Mouse (Mus musculus) hindbrain, embryonic 11.5 days (tissue): ENCODE measurements around the gene Sh3glb2. TPM values are rescaled to one million over a fixed set of nuclear protein-coding genes. Genes with fewer than 3 reads are reported as not detected.

Source experiments
- ATAC-seq: fragments of 200-750 bp; cut with Nextera tagmentation; 2 replicates; pipeline ENCODE4 v1.8.0; 2017; ENCODE audit warnings: mild to moderate bottlenecking, moderate TSS enrichment, moderate library complexity; ENCODE audit not compliant: low FRiP score
- DNase-seq: peaks from one replicate; pipeline ENCODE4 v3.0.0-alpha.2; 2015; ENCODE audit warnings: low spot score
- H3K27ac ChIP-seq: fragments of 300-500 bp; sonication (generic); 2 replicates; pipeline ENCODE4 v1.5.1; 2014; ENCODE audit warnings: mild to moderate bottlenecking, low read depth, low read length
- H3K27me3 ChIP-seq: fragments of 300-500 bp; sonication (generic); 2 replicates; pipeline ENCODE4 v1.6.1; 2014; ENCODE audit warnings: mild to moderate bottlenecking, low read length, moderate library complexity, mixed read lengths; ENCODE audit not compliant: control insufficient read depth, insufficient read depth
- H3K36me3 ChIP-seq: fragments of 300-500 bp; sonication (generic); 2 replicates; pipeline ENCODE4 v1.6.1; 2014; ENCODE audit warnings: mild to moderate bottlenecking, low read length, moderate library complexity, mixed read lengths; ENCODE audit not compliant: control insufficient read depth, insufficient read depth
- H3K4me1 ChIP-seq: fragments of 300-500 bp; sonication (generic); replicated peaks from 2 replicates; pipeline ENCODE4 v1.6.1; 2014; ENCODE audit warnings: low read length, mixed read lengths; ENCODE audit not compliant: control insufficient read depth, insufficient read depth
- H3K4me2 ChIP-seq: fragments of 300-500 bp; sonication (generic); replicated peaks from 2 replicates; pipeline ENCODE4 v1.6.1; 2014; ENCODE audit warnings: mild to moderate bottlenecking, low read depth, low read length
- H3K4me3 ChIP-seq: fragments of 300-500 bp; sonication (generic); 2 replicates; pipeline ENCODE4 v1.5.1; 2014; ENCODE audit warnings: low read depth, low read length
- H3K9ac ChIP-seq: fragments of 300-500 bp; sonication (generic); 2 replicates; pipeline ENCODE4 v1.6.1; 2014; ENCODE audit warnings: low read depth, low read length
- H3K9me3 ChIP-seq: fragments of 300-500 bp; sonication (generic); 2 replicates; pipeline ENCODE4 v1.6.1; 2016; ENCODE audit warnings: low read length; ENCODE audit not compliant: control insufficient read depth
- WGBS: fragments of 180-500 bp; shearing (Covaris S2); extraction: QIAGEN DNeasy Blood & Tissue Kit; methylation state at CpG from one replicate; pipeline ENCODE4 v1.1.7; 2014; 5-methylcytosine and 5-hydroxymethylcytosine counted together
- polyA plus RNA-seq: library from polyadenylated mRNA; unstranded; fragments of >200 nt; fragmentation: Nextera tagmentation; extraction: Ambion mirVana; gene quantifications from 2 replicates; pipeline ENCODE4 v1.2.1, GENCODE M21; 2014

Gene Sh3glb2
- polyA plus RNA-seq, 1 experiment from 2014 or later, result 48.5 TPM

DNA sequence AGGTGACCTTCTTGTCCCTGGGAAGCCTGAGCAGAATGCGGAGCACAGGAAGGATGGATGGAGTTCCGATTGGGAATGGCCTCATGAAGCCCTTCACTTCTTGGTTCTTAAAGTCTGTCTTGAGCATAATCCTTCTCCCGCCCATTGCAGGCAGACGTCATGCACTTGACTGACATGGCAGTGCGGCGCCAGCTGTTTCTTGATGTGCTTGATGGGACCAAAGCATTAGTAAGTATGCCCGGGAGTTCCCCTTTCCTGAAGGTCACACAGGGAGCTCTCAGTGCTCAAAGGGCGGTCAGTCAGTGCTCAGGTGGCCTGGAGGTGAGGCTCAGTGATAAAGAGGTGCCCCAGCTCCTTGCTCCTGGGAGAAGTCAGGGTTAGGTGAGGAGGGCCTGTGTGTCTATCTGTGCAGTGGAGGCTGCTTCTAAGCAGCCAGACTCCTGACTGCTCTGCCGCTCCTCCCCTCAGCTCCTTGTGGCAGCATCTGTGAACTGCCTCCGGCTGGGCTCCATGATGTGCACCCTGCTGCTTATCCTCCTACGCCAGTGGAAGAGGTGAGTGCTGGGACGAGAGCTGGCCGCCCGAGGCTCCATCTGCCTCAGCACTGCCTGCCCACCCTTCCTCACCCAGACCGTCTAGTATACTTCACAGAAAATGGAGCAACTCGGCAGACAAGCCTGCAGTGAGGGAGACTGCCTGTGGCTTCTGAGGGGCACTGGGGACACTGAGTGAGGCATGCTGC, 22.8 kb downstream of the Sh3glb2 start:
- Histone ChIP-seq H3K27me3 (no peaks in the 10 kb centered on the region), H3K4me3 (no peak overlapping the region), H3K27ac (no peak overlapping the region), H3K9ac (no peak overlapping the region), H3K4me1 (no peaks in the 10 kb centered on the region), H3K4me2 (no peak overlapping the region), H3K36me3 (peaks cover 13% of the 10 kb centered on the region), H3K9me3 (no peaks in the 10 kb centered on the region)
- WGBS, result 86% methylated on average over 16 of the region's 16 CpGs
- ATAC-seq (no peak), DNase-seq (no peak)

DNA sequence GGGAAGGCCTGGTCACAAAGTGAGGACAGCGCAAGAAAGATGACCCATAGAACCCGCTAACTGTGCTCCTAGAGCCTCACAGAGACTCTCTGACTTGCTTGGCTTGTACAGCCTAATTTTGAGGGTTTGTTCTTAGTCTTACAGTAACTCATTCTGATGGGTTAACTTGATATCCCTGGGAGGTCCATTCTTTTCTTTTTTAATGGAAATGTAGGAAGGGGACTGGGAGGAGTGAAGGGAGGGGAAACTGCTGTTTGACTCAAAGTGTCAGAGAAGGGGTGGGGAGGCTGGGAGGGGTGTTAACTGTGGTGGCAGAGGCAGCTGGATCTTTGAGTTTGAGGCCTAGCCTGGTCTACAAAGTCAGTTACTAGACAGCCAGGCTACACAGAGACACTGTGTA, 23.8 kb downstream of the Sh3glb2 start:
- no peak for ATAC-seq
- no peak for DNase-seq
- 99% methylated on average over 2 of the region's 2 CpGs for WGBS
- Histone ChIP-seq H3K27ac (no peak overlapping the region), H3K9ac (no peak overlapping the region), H3K4me2 (no peak overlapping the region), H3K27me3 (no peaks in the 10 kb centered on the region), H3K4me1 (no peaks in the 10 kb centered on the region), H3K36me3 (peaks cover 11% of the 10 kb centered on the region), H3K4me3 (no peak overlapping the region), H3K9me3 (no peaks in the 10 kb centered on the region)

DNA sequence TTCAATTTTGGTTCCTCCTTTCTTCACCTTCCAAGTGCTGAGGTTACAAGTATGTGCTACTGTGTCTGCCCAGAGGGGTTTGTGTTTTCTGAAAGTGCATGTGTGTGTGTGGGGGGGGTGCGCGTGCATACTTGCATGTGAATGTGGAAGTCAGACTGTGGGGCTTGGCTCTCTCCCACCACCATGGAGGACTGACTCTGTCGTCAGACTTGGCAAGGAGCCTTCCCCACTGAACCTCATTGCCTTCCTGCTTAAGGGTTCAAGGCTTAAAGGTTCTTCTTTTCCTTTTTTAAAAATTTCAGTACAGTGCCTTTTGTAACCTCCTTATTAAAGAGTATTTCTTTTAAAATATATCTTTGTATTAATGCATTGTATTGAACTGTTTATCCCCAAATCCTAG, 30.3 kb downstream of the Sh3glb2 start:
- 86% methylated on average over 3 of the region's 3 CpGs for WGBS
- H3K27ac ChIP-seq, result no peak overlapping the region

DNA sequence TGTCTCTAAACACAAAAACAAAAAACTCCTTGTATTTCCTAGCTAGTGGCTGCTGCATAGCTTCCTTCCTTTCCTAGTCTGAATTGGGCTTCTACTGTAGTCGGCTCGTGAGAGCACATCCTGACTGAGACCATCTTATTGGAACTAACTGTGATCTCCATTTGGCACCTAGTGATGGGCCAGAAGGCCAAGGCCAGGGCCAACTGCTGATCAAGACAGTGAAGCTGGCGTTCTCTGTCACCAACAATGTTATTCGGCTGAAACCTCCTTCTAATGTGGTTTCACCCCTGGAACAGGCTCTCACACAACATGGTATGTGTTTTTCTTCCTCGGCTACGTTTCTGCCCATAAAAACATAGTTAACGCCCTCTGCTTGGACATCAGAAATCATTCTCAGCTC, 31.9 kb downstream of the Sh3glb2 start:
- no peak overlapping the region for H3K4me3 ChIP-seq
- H3K4me2 ChIP-seq, result no peak overlapping the region
- no peak overlapping the region for H3K27ac ChIP-seq
- ATAC-seq (no peak), DNase-seq (no peak)
- no peak overlapping the region for H3K9ac ChIP-seq
- H3K27me3 ChIP-seq, result no peaks in the 10 kb centered on the region
- peaks cover 12% of the 10 kb centered on the region; the same call in 1 of the 2 replicates for H3K36me3 ChIP-seq
- 93% methylated on average over 7 of the region's 7 CpGs for WGBS
- no peaks in the 10 kb centered on the region for H3K4me1 ChIP-seq
- H3K9me3 ChIP-seq, result no peaks in the 10 kb centered on the region

More for the DNA sequence above, 30.3 kb downstream of the Sh3glb2 start:
- peaks cover 11% of the 10 kb centered on the region for H3K36me3 ChIP-seq
- DNase-seq (no peak), ATAC-seq (no peak)
- no peaks in the 10 kb centered on the region for H3K4me1 ChIP-seq
- H3K27me3 ChIP-seq, result no peaks in the 10 kb centered on the region
- no peak overlapping the region for H3K4me2 ChIP-seq
- no peaks in the 10 kb centered on the region for H3K9me3 ChIP-seq
- H3K9ac ChIP-seq, result no peak overlapping the region
- no peak overlapping the region for H3K4me3 ChIP-seq

DNA sequence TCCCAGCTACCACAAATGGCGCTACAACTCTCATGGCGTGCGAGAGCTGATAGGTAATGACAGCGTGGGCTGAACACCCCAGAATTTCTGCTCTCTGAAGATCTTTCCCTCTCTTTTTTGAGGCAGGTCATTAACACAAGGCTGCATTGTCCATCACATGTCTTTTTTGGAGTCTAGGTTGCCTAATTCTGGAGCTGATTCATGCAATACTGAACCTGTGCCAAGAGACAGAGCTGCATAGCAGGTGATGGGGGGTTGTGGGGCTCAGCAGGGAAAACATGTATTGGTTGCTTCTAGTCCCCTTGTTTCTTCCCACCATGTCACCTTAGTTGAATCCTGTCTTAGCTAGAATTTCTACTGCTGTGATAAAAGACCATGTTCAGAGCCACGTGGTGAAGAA, 33.8 kb downstream of the Sh3glb2 start:
- 91% methylated on average over 5 of the region's 5 CpGs for WGBS
- H3K27me3 ChIP-seq, result no peaks in the 10 kb centered on the region
- no peaks in the 10 kb centered on the region for H3K4me1 ChIP-seq
- no peak overlapping the region for H3K27ac ChIP-seq
- DNase-seq (no peak), ATAC-seq (no peak)
- H3K4me2 ChIP-seq, result no peak overlapping the region
- no peak overlapping the region for H3K4me3 ChIP-seq
- peaks cover 21% of the 10 kb centered on the region; the same call in 1 of the 2 replicates for H3K36me3 ChIP-seq
- H3K9ac ChIP-seq, result no peak overlapping the region
- no peaks in the 10 kb centered on the region for H3K9me3 ChIP-seq

DNA sequence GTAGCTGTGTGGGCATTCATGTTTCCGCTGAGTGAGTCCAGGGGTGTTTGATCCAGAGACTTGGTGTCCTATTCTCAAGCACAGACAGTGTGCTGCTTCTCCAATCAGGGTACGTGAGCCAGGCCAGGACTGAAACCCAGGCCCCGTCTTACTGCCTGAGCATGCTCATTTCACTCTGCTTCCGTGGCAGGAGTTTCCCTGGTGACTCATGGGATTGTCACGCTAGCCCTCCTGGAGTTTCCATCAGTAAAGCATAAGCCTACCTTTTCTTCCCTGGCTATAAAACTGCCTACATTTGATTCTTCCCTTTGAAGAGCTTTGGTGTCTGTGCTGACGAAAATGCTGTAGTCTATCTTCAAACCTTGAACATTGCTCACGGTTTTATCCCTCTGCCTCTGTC, 36.0 kb downstream of the Sh3glb2 start:
- H3K36me3 ChIP-seq, result peaks cover 21% of the 10 kb centered on the region
- H3K4me3 ChIP-seq, result no peak overlapping the region
- H3K4me2 ChIP-seq, result no peak overlapping the region
- H3K4me1 ChIP-seq, result no peaks in the 10 kb centered on the region
- H3K9ac ChIP-seq, result no peak overlapping the region
- WGBS, result 92% methylated on average over 7 of the region's 7 CpGs
- no peaks in the 10 kb centered on the region for H3K9me3 ChIP-seq
- DNase-seq (no peak), ATAC-seq (no peak)
- H3K27ac ChIP-seq, result no peak overlapping the region
- no peaks in the 10 kb centered on the region for H3K27me3 ChIP-seq

DNA sequence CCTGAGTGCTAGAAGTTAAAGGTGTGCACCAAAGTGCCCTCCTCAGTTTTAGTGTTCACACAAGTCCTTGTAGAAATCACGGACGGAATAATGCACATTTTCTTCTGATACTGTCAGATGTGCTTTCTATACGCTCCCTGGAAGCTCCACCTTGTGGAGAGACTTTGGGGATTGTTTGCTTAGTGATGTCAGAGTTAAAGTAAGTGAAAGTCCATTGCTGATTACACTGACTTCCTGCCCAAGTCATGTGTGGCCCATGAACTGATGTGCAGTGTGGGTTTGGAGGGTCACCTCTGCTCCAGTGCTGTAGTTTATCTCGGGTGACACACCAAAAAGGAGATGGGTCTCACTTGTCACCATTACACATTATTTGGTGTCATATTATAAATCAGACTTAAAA, 39.9 kb downstream of the Sh3glb2 start:
- H3K27ac ChIP-seq, result no peak overlapping the region
- WGBS, result 94% methylated on average over 4 of the region's 4 CpGs
- H3K27me3 ChIP-seq, result no peaks in the 10 kb centered on the region
- DNase-seq, result no peak
- no peaks in the 10 kb centered on the region for H3K4me1 ChIP-seq
- no peak overlapping the region for H3K4me2 ChIP-seq
- no peaks in the 10 kb centered on the region for H3K9me3 ChIP-seq
- no peak for ATAC-seq
- H3K4me3 ChIP-seq, result no peak overlapping the region
- peaks cover 27% of the 10 kb centered on the region for H3K36me3 ChIP-seq
- H3K9ac ChIP-seq, result no peak overlapping the region

DNA sequence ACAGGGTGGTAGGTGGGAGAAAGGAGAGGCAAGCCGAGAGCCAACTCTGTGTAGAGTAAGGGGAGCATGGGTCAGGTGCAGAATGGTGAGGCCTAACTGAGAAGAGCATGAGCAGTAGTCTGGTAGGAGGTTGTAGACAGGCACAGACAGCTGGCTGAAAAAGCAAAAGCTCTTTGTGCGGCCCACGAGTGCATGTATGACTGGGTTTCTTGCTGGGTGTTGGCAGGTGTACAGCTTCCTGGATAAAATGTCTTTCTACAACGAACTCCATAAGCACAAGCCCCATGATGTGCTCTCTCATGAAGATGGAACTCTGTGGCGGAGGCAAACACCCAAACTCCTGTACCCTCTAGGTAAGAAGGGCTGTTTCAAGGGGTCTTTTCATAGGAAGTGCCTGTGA, 42.2 kb downstream of the Sh3glb2 start:
- DNase-seq (no peak), ATAC-seq (no peak)
- H3K4me3 ChIP-seq, result no peak overlapping the region
- WGBS, result 96% methylated on average over 5 of the region's 5 CpGs
- no peaks in the 10 kb centered on the region for H3K27me3 ChIP-seq
- no peaks in the 10 kb centered on the region for H3K9me3 ChIP-seq
- no peak overlapping the region for H3K27ac ChIP-seq
- H3K4me2 ChIP-seq, result no peak overlapping the region
- H3K36me3 ChIP-seq, result peaks cover 20% of the 10 kb centered on the region
- H3K9ac ChIP-seq, result no peak overlapping the region
- H3K4me1 ChIP-seq, result no peaks in the 10 kb centered on the region

DNA sequence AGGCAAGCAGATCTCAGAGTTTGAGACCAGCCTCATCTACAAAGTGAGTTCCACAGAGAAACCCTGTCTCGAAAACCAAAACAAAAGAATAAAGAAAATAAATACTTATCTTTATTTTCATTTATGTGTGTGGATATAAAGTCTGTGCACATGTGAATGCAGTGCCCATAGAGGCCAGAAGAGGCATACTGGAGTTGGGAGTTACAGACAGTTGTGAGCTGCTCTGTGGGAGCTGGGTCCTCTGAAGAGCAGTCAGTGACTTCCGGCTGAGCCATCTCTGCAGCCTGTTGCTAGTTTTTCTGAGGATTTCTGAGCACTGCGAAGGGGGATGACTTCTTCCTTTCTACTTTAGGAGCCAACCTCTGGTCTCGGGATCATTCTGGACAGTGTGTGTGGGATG, 43.0 kb downstream of the Sh3glb2 start:
- peaks cover 18% of the 10 kb centered on the region for H3K36me3 ChIP-seq
- WGBS, result 92% methylated on average over 4 of the region's 4 CpGs

More for the DNA sequence above, 43.0 kb downstream of the Sh3glb2 start:
- DNase-seq, result no peak
- no peaks in the 10 kb centered on the region for H3K27me3 ChIP-seq
- H3K4me1 ChIP-seq, result no peaks in the 10 kb centered on the region
- no peaks in the 10 kb centered on the region for H3K9me3 ChIP-seq
- ATAC-seq, result no peak
- H3K9ac ChIP-seq, result no peak overlapping the region
- no peak overlapping the region for H3K27ac ChIP-seq
- H3K4me3 ChIP-seq, result no peak overlapping the region
- no peak overlapping the region for H3K4me2 ChIP-seq
